Mouse (Mus musculus) activated CD4-positive, CD25-positive, alpha-beta regulatory T cell, adult 4 months (primary cell): ENCODE measurements around the gene Gm39653. TPM values are rescaled to one million over a fixed set of nuclear protein-coding genes. Genes with fewer than 3 reads are reported as not detected.
"Not testable (repeated sequence)": the region's sequence is repeated elsewhere in the genome, so short reads cannot be mapped to it uniquely, and the experiment has no call there.

ENCODE experiments used
- ATAC-seq: one replicate; pipeline ENCODE4 v1.8.0; 2017
- polyA plus RNA-seq, 2 experiments: library from polyadenylated mRNA; unstranded; fragments of 100-300 nt; shearing (Covaris generic); gene quantifications; one replicate each; pipeline ENCODE4 v1.2.1; 2017

Gene Gm39653
- not detected for polyA plus RNA-seq

GRCm38 (mm10) chr1:63615668-63616067, at the start of gene Gm39653:
Gene Gm39653 (plus strand): TSS chr1:63615968.
- no peak for ATAC-seq

GRCm38 (mm10) chr1:63566501-63566900, 49.3 kb upstream of the Gm39653 start:
- ATAC-seq: no peak

GRCm38 (mm10) chr1:63567031-63567430, 48.7 kb upstream of the Gm39653 start:
- ATAC-seq: no peak

- ATAC-seq: no peak
Observed at GRCm38 (mm10) chr1:63572229-63572628, 43.5 kb upstream of the Gm39653 start.

- no peak for ATAC-seq
Observed at GRCm38 (mm10) chr1:63573432-63573831, 42.3 kb upstream of the Gm39653 start.

GRCm38 (mm10) chr1:63573864-63574611, 41.7 kb upstream of the Gm39653 start:
- ATAC-seq: no peak

- no peak for ATAC-seq
Observed at GRCm38 (mm10) chr1:63576803-63577202, 39.0 kb upstream of the Gm39653 start.

GRCm38 (mm10) chr1:63579153-63579552, 36.6 kb upstream of the Gm39653 start:
- ATAC-seq: no peak

- no peak for ATAC-seq
Observed at GRCm38 (mm10) chr1:63586869-63587268, 28.9 kb upstream of the Gm39653 start.

- no peak for ATAC-seq
Observed at GRCm38 (mm10) chr1:63603870-63604500, 11.8 kb upstream of the Gm39653 start.

- ATAC-seq: no peak
Observed at GRCm38 (mm10) chr1:63609613-63610012, 6.2 kb upstream of the Gm39653 start.

GRCm38 (mm10) chr1:63614594-63614993, 1.2 kb upstream of the Gm39653 start:
- no peak for ATAC-seq

- ATAC-seq: no peak
Observed at GRCm38 (mm10) chr1:63628211-63628610, 12.4 kb downstream of the Gm39653 start.

GRCm38 (mm10) chr1:63630390-63630789, 14.6 kb downstream of the Gm39653 start:
- not testable (repeated sequence) for ATAC-seq

GRCm38 (mm10) chr1:63639921-63640320, 24.2 kb downstream of the Gm39653 start:
- ATAC-seq: no peak

GRCm38 (mm10) chr1:63658016-63658415, 42.2 kb downstream of the Gm39653 start:
- peak; percentile 43 for ATAC-seq

- ATAC-seq: no peak
Observed at GRCm38 (mm10) chr1:63659591-63659990, 43.8 kb downstream of the Gm39653 start.

- no peak for ATAC-seq
Observed at GRCm38 (mm10) chr1:63666089-63666488, 50.3 kb downstream of the Gm39653 start.

GRCm38 (mm10) chr1:63667201-63667948, 51.6 kb downstream of the Gm39653 start:
- no peak for ATAC-seq

GRCm38 (mm10) chr1:63667949-63668851, 52.4 kb downstream of the Gm39653 start:
- no peak for ATAC-seq

- no peak for ATAC-seq
Observed at GRCm38 (mm10) chr1:63668852-63669160, 53.0 kb downstream of the Gm39653 start.
